Comparison of ENCODE assay signal across 22 mouse cellular contexts in the genomic region with DNA sequence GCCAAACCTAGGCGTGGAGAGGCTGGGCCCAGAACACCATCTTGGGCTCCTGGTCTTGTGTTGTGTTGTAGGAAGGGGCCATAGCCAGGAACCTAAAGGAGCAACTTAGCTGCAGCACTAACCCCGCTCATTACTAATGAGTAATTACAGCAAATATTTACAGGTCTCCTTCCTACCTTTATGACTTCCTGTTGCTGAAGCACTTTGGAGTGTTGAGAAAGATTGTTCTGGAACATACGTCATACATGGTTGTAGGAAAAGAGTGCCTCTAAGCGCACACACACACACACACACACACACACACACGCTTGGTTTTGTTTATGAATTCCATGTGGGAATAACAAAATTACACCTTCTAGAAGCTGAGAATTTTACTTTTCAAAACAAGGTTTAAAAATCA. TPM values are rescaled to one million over a fixed set of nuclear protein-coding genes. Genes with fewer than 3 reads are reported as not detected.
A peak's percentile ranks its signal among the peaks of the same experiment; 100 is the strongest.
DNase-seq lines count a peak whose midpoint lies in the region; ATAC-seq and TF ChIP-seq lines count a peak whose summit lies in the region.
"Had no signal": no experiment of that assay in that cellular context is flagged by ENCODE, and none has a peak within 500 bp of the region (broad histone marks: within the 10 kb centered on the region; RNA-seq: fewer than 3 reads in every experiment).

No protein-coding gene starts in this region.

- no peak overlapping the region for H3K4me3 ChIP-seq in intestine, embryonic 15.5 days (replicated peaks)
- no peak overlapping the region for H3K4me3 ChIP-seq in intestine, embryonic 16.5 days (ENCODE audit: low read length)
- H3K4me3 ChIP-seq in lung, adult 2 months (replicated peaks; ENCODE audit: extremely low read depth, low read depth, low read length) = peak overlapping the region; percentile 19
- H3K4me3 ChIP-seq in limb, embryonic 10.5 days = no peak overlapping the region
- H3K4me3 ChIP-seq in midbrain, postnatal 0 days (ENCODE audit: low read depth, low read length) = no peak overlapping the region
- H3K4me3 ChIP-seq: embryonic facial prominence, embryonic 15.5 days; erythroblast, embryonic 14.5 days; forebrain, embryonic 10.5 days; heart, embryonic 13.5 days; hindbrain, embryonic 15.5 days had no signal

- no peaks in the 10 kb centered on the region for H3K4me1 ChIP-seq in intestine, embryonic 15.5 days (replicated peaks)
- 0 out of 2 replicates have a peak, but pooled peaks cover 2% of the 10 kb centered on the region for H3K4me1 ChIP-seq in intestine, embryonic 16.5 days (ENCODE audit: control insufficient read depth, insufficient read depth, low read length)
- peaks cover 32% of the 10 kb centered on the region for H3K4me1 ChIP-seq in lung, adult 2 months (ENCODE audit: control insufficient read depth, insufficient read depth, low read length)
- peaks cover 22% of the 10 kb centered on the region for H3K4me1 ChIP-seq in limb, embryonic 10.5 days
- no peaks in the 10 kb centered on the region for H3K4me1 ChIP-seq in midbrain, postnatal 0 days (ENCODE audit: insufficient read depth, low read length)
- H3K4me1 ChIP-seq: forebrain, embryonic 10.5 days; hindbrain, embryonic 15.5 days had no signal

- WGBS in intestine, embryonic 15.5 days = 72% methylated on average over 5 of the region's 5 CpGs
- WGBS in intestine, embryonic 16.5 days = 75% methylated on average over 5 of the region's 5 CpGs
- 40% methylated on average over 5 of the region's 5 CpGs for WGBS in lung, adult 2 months
- WGBS in limb, embryonic 10.5 days = 74% methylated on average over 5 of the region's 5 CpGs
- 87% methylated on average over 5 of the region's 5 CpGs for WGBS in midbrain, postnatal 0 days

- no peak for TF ChIP-seq POLR2A in lung, adult 2 months (IDR thresholded peaks at IDR 0.05; ENCODE audit: borderline replicate concordance, extremely low read depth, low read depth, low read length)

- H3K9me3 ChIP-seq in intestine, embryonic 15.5 days = no peaks in the 10 kb centered on the region
- H3K9me3 ChIP-seq in intestine, embryonic 16.5 days (ENCODE audit: control insufficient read depth, low read length) = no peaks in the 10 kb centered on the region
- H3K9me3 ChIP-seq in limb, embryonic 10.5 days (replicated peaks) = no peaks in the 10 kb centered on the region
- H3K9me3 ChIP-seq in midbrain, postnatal 0 days (ENCODE audit: low read length) = no peaks in the 10 kb centered on the region
- H3K9me3 ChIP-seq: embryonic facial prominence, embryonic 15.5 days; forebrain, embryonic 10.5 days; heart, embryonic 13.5 days; hindbrain, embryonic 15.5 days had no signal

- H3K9ac ChIP-seq in intestine, embryonic 15.5 days = no peak overlapping the region
- no peak overlapping the region for H3K9ac ChIP-seq in intestine, embryonic 16.5 days (ENCODE audit: low read depth, low read length)
- H3K9ac ChIP-seq in midbrain, postnatal 0 days (replicated peaks; ENCODE audit: low read length, poor library complexity, severe bottlenecking) = no peak overlapping the region
- H3K9ac ChIP-seq: embryonic facial prominence, embryonic 15.5 days; heart, embryonic 13.5 days; hindbrain, embryonic 15.5 days had no signal

- H3K27ac ChIP-seq in intestine, embryonic 15.5 days = no peak overlapping the region
- no peak overlapping the region for H3K27ac ChIP-seq in intestine, embryonic 16.5 days (ENCODE audit: low read length)
- H3K27ac ChIP-seq in limb, embryonic 10.5 days = peak overlapping the region; percentile 70; the same call in 1 of the 2 replicates
- H3K27ac ChIP-seq in midbrain, postnatal 0 days (ENCODE audit: low read depth, low read length) = no peak overlapping the region
- H3K27ac ChIP-seq: embryonic facial prominence, embryonic 15.5 days; forebrain, embryonic 10.5 days; heart, embryonic 13.5 days; hindbrain, embryonic 15.5 days had no signal

- H3K4me2 ChIP-seq in intestine, embryonic 15.5 days (replicated peaks) = no peak overlapping the region
- H3K4me2 ChIP-seq in intestine, embryonic 16.5 days (ENCODE audit: low read depth, low read length) = no peak overlapping the region
- H3K4me2 ChIP-seq in midbrain, postnatal 0 days (ENCODE audit: low read depth, low read length, poor library complexity, severe bottlenecking) = no peak overlapping the region
- H3K4me2 ChIP-seq: embryonic facial prominence, embryonic 15.5 days; heart, embryonic 13.5 days; hindbrain, embryonic 15.5 days had no signal

- TF ChIP-seq CTCF in lung, adult 2 months (IDR thresholded peaks at IDR 0.05; ENCODE audit: insufficient read depth, low read length) = no peak
- TF ChIP-seq CTCF in midbrain, postnatal 0 days (IDR thresholded peaks at IDR 0.05) = no peak

- no peak for DNase-seq in lung, adult 2 months
- DNase-seq in lung, postnatal 4 days = no peak
- no peak for DNase-seq in limb, embryonic 10.5 days (ENCODE audit: low spot score)
- DNase-seq in midbrain, postnatal 0 days (ENCODE audit: low spot score) = no peak
- no peak for DNase-seq in cerebellum, adult 9-10 months
- DNase-seq: adrenal gland, postnatal 14 days; cerebellum, adult 2 months; cerebellum, postnatal 14 days; embryo, embryonic 11 days; gastrocnemius, postnatal 10 days; heart, postnatal 36 days had no signal

- H3K36me3 ChIP-seq in intestine, embryonic 15.5 days = no peaks in the 10 kb centered on the region
- H3K36me3 ChIP-seq in intestine, embryonic 16.5 days (ENCODE audit: control insufficient read depth, insufficient read depth, low read length) = no peaks in the 10 kb centered on the region
- no peaks in the 10 kb centered on the region for H3K36me3 ChIP-seq in limb, embryonic 10.5 days
- H3K36me3 ChIP-seq in midbrain, postnatal 0 days (ENCODE audit: insufficient read depth, low read length) = no peaks in the 10 kb centered on the region
- H3K36me3 ChIP-seq: embryonic facial prominence, embryonic 15.5 days; forebrain, embryonic 10.5 days; heart, embryonic 13.5 days; hindbrain, embryonic 15.5 days had no signal

- H3K27me3 ChIP-seq in intestine, embryonic 15.5 days (replicated peaks) = no peaks in the 10 kb centered on the region
- H3K27me3 ChIP-seq in intestine, embryonic 16.5 days (replicated peaks; ENCODE audit: control insufficient read depth, insufficient read depth, low read length) = no peaks in the 10 kb centered on the region
- H3K27me3 ChIP-seq in limb, embryonic 10.5 days (ENCODE audit: low read depth, poor library complexity, severe bottlenecking) = peaks cover 9% of the 10 kb centered on the region; the same call in 1 of the 2 replicates
- H3K27me3 ChIP-seq in midbrain, postnatal 0 days (ENCODE audit: insufficient read depth, low read length) = no peaks in the 10 kb centered on the region
- H3K27me3 ChIP-seq: CH12.LX; embryonic facial prominence, embryonic 15.5 days; hindbrain, embryonic 15.5 days; Patski had no signal

- peak; percentile 34; the same call in 1 of the 2 replicates for ATAC-seq in intestine, embryonic 15.5 days
- ATAC-seq in intestine, embryonic 16.5 days = no peak
- no peak for ATAC-seq in midbrain, postnatal 0 days (ENCODE audit: low FRiP score)
- ATAC-seq: activated CD4-positive, CD25-positive, alpha-beta regulatory T cell, adult 4 months; forebrain, embryonic 14.5 days; Patski had no signal

RNA-seq across cellular contexts. Expression of gene Epas1, which starts 8.4 kb away (rescaled TPM):
- polyA plus RNA-seq in intestine, embryonic 15.5 days (2015; fragmentation: Nextera tagmentation; extraction: Ambion mirVana) = 3.8 and 4.0 TPM in 2 replicates
- polyA plus RNA-seq in intestine, embryonic 16.5 days (2015; fragmentation: Nextera tagmentation; extraction: Ambion mirVana) = 4.0 and 4.7 TPM in 2 replicates
- 777 and 943 TPM in 2 replicates for polyA plus RNA-seq in lung, adult 2 months (2012; rRNA removed)
- polyA plus RNA-seq in limb, embryonic 10.5 days (2016; fragmentation: Nextera tagmentation; extraction: Ambion mirVana) = 2.8 and 2.9 TPM in 2 replicates
- 17.5 and 21.5 TPM in 2 replicates for total RNA-seq in midbrain, postnatal 0 days (2014; rRNA removed)
- 6.0 and 6.3 TPM in 2 replicates for polyA plus RNA-seq in midbrain, postnatal 0 days (2015; fragmentation: Nextera tagmentation; extraction: Ambion mirVana)

Comparison
In these comparisons a context has a peak if more than half of its experiments do, and no peak if none do; other contexts are left out.
1. RNA of gene Epas1, which starts 8.4 kb away (polyA plus RNA-seq): 777 to 943 TPM in lung, adult 2 months; 6.0 to 6.3 TPM in midbrain, postnatal 0 days, 3.8 to 4.0 TPM in intestine, embryonic 15.5 days, 4.0 to 4.7 TPM in intestine, embryonic 16.5 days and 2.8 to 2.9 TPM in limb, embryonic 10.5 days; every median in the first group is over 100 times any median in the second.